Mouse (Mus musculus) olfactory bulb, adult 2 months (tissue): ENCODE data around the gene Serpine1.

Experiments used
- CTCF ChIP-seq: fragments of 200-500 bp; IDR thresholded peaks from 2 replicates; pipeline ENCODE4 v1.5.1; 2012; ENCODE audit warnings: low read depth, mild to moderate bottlenecking, low read length, moderate library complexity; ENCODE audit not compliant: insufficient read depth
- POLR2A ChIP-seq: fragments of 200-500 bp; IDR thresholded peaks from 2 replicates; pipeline ENCODE4 v1.6.1; 2012; ENCODE audit warnings: mild to moderate bottlenecking, low read depth, low read length, moderate library complexity; ENCODE audit not compliant: insufficient read depth

DNA sequence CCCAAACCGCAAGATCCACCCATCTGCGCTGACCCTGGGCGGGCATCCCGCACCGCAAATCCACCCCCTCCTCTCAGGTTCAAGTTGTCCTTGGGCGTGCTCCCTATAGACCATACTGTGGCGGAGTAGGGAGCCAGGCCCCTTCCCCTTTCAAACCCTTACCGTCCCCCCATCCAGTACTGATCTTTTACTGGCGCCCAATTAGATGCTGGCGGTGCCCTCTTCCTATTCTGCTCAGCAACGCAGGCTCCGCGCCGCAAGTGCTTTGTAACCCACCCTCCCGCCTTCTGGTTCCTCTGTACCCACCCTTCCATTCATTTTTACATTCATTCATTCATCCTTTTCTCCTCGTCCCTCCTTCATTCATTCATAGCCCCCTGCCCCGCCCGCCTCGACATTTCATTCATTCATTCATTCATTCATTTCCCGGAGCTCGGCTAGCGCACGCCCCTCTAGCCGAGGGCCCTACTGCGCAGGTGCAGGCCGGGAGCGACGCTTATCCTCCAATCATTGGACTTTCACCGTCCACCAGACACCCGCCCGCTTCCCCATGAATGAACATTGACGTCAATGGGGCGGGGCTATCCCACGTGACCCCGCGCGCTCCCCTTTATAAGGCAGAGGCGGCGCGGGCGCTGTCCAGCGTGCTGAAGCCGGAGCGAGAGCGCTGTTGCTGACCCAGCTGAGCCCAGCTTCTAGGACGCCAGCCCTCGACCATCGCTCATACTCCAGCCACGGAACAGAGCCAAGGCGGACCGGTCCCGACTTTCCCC is 42.2 kb downstream of the Serpine1 start:
- TF ChIP-seq CTCF, result no peak
- peak; percentile 97 for TF ChIP-seq POLR2A
